Mouse (Mus musculus) 3134 (cell line): ENCODE results near the gene Gm21985.

Source experiments
- DNase-seq: peaks from one replicate; pipeline ENCODE4 v3.0.0-alpha.2; 2011; ENCODE audit warnings: low spot score; ENCODE audit not compliant: insufficient read length; ENCODE audit errors: extremely low read depth

The Gm21985 gene

DNA sequence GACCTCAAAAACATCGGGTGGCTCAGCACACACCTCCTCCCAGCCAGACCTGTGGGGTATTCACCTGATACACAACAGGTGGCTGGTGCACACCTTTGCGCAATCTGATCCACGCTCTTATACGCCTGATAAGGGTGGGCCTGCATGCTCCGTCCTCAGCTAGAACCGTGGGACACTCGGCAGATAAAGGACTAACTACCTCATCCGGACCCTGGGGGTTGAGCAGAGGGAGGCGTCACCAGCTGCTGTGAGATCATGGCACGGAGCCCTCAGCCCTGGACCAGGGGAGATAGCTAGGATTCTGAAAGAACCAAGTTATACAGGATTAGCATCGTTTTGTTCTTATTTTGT is at the start of gene Gm21985:
Gm21985 (plus strand) TSS at position 73 of the 351 bp plus-strand sequence.
- no peak for DNase-seq

GRCm38 (mm10) chr2:112217614-112218013 is 48.5 kb upstream of the Gm21985 start:
- DNase-seq: no peak

DNA sequence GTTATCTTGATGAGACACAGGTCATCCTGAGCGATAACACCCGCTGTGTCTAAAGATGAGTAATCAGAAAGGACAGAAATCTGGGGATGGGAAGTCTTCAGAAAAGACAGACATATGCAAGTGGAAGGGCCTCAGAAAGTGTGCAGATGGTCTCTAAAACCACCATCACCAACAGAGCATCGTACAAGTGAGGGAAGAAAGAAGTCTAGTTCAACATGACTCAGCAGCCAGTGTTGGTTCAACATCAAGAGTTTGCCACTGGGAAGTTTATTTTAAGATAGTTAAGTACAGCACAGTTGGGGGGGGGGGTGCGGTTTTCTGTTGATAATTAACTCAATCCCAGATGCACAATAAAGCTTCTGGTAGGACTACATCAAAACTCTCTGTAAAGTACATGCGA is 45.2 kb upstream of the Gm21985 start:
- DNase-seq: no peak

- no peak for DNase-seq
Observed at GRCm38 (mm10) chr2:112222607-112223006, 43.5 kb upstream of the Gm21985 start.

GRCm38 (mm10) chr2:112224356-112224755 is 41.8 kb upstream of the Gm21985 start:
- DNase-seq: no peak

- no peak for DNase-seq
Observed at GRCm38 (mm10) chr2:112232623-112233022, 33.5 kb upstream of the Gm21985 start.

GRCm38 (mm10) chr2:112236620-112237019 is 29.5 kb upstream of the Gm21985 start:
- DNase-seq: no peak

- no peak for DNase-seq
Observed at GRCm38 (mm10) chr2:112238006-112238405, 28.1 kb upstream of the Gm21985 start.

DNA sequence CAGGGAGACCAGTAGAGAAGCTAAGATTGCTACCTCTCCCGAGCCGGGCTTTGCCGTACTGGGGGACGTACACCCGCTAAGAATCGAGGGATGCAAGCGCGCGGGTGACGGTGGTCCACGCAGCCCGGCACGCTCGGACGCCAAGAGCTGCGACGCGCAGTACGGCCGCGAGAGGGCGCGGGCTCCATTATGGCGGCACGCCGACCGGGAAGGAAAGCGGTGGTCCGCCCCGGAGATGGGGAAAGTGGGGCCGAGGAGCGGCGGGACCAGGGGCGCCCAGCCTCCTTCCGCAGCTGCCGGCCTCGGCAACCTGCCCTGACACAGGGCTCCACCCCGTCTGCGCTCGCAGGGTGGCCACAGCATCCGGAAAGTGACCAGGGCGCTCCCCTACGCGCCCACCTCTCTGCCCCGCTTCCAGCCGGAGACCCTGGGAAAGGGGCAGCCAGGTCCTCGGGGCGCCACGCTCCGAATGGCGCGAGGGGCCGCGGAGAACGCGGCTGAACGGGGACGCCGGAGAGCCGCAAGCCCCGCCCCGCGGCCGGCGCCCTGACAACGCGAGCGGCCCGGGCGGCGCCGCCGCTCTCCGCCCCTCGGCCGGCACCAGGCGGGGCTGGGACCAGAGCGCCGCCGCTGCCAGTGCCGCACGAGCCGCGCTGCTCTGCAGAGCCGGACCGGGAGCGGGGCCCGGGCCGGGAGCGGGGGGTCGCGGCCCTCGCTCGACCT is 26.7 kb upstream of the Gm21985 start, which contains the start of gene Lpcat4:
Lpcat4 (plus strand) TSS at position 257 of the 723 bp plus-strand sequence.
- peak; percentile 90 for DNase-seq

DNA sequence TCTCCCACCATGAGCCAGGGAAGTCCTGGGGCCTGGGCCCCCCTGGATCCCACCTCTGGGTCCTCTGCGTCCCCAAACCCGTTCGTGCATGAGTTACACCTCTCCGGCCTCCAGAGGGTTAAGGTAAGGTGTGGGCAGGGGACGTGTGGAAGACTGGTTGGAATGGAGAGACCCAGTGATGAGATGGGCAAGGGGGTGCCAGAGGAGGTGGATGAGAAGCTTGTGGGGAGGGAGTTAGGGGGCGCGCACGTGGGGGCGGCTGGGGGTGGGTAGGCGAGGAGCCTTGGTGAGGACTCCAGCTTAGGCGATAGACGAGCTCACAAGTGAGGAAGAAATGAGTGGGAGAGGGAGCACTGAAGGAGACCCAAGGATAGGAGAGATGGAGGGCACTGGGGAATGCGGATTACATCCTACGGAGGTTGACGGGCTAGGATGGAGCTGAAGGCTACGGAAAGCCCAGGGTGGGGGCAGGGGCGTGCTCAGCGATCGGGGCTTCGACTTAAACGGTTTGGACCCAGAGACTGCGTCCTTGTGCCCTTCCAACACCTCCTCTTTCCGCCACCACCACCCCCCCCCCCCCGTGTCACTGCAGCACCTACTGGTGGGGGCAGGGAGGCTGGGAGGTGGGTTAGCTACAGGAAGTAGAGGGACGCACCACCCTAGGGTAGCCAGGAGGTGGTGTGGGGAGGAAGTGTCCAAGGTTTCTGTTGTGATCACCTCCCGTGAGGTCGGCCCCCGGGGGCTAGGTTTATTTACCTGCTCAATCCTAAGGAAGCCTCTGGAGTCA is 26.0 kb upstream of the Gm21985 start:
- DNase-seq: peak; percentile 67

DNA sequence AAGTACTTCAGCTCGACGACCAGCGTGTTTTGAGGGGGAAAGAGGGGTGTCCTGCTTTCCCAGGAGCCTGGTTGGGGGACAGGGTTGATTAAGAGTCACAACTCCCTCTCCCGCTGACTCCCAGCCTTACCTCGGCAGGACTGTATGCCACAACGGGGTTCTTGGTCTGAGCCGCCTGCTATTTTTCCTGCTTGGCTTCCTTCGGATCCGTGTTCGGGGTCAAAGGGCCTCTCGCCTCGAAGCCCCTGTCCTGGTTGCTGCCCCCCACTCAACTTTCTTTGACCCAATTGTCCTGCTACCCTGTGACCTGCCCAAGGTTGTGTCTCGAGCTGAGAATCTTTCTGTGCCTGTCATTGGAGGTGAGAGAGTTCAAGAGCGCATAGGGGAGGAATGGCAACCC is 24.3 kb upstream of the Gm21985 start:
- no peak for DNase-seq

DNA sequence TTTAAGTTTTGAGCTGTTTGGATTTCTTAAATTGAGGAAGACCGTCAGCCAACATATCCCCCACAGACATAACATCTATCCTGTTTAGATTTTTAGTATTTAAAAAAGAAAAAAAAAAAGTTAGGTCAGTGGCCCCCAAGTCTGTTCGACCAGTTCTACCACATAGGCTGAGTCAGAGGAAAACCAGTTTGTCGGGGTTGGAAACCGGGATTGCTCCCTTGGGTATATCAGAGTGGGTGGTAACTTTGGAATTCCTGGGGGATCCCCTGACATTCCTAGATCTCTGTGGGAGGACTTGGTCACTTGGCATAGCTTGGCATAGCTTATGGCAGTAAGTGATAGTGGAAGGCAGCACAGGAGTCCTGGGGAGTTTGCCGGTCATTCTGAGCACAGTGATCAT is 20.8 kb upstream of the Gm21985 start:
- no peak for DNase-seq

DNA sequence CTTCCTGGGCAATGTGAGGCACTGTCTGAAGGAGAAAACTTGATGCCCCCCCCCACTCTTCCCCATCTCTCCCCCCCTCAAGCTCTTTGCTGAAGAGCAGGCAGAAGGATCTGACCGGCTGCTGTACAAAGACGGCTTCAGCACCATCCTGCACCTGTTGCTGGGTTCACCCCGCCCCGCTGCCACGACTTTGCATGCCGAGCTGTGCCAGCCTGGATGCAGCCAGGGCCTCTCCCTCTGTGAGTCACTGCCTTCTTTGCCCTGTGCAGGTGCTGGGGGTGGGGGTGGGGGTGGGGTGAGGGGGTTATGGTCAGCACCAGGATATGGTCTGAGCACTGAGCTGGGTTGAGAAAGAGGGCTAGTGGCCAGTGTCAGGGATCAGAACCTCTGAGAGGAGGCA is 19.9 kb upstream of the Gm21985 start:
- no peak for DNase-seq

- no peak for DNase-seq
Observed at GRCm38 (mm10) chr2:112247323-112247722, 18.8 kb upstream of the Gm21985 start.

DNA sequence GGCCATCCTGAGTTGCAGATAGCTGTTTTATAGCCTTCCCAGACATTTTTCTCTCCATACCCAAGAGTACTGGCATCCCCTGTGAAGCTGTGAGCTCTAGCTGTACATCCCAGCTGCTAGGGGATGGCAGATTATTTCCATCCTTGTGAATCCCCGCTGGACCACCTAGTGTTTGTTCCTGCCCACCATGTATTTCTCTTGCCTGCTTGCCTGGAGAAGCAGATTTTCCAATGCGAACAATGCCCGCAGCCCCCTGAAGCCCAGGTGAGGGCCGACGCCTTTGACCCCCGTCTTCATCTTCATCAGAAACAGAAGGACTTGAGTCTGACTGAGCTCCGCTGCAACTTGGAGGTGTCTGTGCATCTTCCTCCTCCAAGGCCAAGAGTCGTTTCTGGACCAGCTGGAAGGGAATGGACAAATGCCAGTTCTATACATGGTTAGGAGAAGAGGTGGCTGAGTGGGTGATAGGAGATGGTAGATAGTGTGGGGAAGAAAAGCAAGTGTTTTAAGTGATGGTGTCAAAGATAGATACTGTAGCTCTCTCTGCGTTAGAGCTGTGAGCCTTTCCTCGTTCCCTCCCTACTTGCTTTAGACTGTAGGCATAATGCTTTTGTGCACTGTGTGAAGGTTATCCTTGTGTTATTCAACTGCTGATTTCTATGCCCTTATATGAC is 16.2 kb upstream of the Gm21985 start:
- DNase-seq: no peak

DNA sequence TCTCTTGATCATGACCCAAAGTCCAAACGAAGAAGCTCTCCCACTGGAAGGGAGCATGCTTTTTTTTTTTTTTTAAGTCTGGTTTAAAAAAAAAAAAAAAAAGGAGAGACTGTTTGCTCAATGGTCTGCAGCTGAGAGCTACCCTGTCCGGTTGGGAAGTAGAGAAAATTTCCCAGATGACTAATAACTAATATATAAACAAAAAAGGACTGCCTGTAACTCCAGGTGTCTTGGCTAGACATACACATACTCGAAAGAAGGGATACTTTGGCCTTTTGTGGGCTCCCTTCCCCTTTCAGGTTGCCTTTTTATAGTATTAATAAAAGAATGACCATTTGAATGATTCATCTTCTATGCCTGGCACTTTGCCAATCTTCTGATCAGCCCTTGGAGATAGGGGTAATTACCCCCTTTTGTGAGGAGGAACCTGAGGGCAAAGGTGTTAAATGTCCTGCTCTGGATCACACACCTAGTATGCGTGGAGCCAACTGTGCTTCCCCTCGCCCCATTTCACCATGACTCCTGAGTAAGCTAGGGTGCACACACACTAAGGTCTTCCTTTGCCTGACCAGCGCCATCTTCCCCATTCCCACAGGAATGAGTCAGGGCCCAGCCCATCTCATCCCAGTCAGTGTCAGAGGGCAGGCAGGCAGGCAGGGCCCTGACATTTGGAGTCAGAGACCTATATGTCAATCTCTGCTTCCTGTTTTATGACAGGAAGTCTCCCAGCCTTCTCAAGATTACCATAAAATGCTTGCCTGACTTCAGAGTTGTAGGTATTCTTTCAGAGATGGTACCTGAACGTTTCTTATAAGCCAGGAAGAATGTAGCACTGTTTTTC is 11.2 kb upstream of the Gm21985 start:
- peak; percentile 63 for DNase-seq

DNA sequence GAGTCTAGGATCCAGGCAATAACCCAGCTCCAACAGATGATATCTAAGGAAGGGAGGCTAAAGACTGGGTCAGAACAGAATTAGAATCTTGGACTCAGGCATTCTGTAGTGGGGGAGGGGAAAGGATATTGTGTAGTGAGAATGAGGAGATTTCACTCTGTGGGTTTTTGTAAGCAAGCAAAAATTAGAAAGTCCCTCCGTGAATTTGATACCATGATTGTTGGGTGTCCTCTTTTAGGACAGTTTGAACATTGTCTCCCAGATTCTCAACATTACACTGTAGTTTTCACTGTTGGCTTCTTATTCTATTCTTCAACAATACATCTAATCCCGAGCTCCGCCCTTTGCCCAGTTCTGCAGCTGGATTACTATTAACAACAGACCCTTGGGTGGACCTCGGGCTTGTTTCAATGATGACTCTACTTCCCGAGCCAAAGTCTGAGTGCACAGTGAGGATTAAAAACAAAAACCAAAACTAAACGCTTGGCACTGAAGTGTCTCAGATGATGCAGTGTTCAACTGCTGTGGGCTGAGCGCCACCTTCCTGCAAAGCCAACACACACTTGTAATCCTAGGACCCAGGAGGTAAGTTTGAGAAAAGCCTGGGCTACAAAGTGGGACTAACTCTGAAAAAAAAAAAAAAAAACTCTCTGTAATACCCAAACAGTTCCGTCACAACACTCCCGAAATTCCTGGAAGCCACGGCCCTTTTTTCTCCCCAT is 6.7 kb upstream of the Gm21985 start, which contains the start of gene Nutm1:
Nutm1 (minus strand) TSS at position 51 of the 722 bp plus-strand sequence.
- no peak for DNase-seq

DNA sequence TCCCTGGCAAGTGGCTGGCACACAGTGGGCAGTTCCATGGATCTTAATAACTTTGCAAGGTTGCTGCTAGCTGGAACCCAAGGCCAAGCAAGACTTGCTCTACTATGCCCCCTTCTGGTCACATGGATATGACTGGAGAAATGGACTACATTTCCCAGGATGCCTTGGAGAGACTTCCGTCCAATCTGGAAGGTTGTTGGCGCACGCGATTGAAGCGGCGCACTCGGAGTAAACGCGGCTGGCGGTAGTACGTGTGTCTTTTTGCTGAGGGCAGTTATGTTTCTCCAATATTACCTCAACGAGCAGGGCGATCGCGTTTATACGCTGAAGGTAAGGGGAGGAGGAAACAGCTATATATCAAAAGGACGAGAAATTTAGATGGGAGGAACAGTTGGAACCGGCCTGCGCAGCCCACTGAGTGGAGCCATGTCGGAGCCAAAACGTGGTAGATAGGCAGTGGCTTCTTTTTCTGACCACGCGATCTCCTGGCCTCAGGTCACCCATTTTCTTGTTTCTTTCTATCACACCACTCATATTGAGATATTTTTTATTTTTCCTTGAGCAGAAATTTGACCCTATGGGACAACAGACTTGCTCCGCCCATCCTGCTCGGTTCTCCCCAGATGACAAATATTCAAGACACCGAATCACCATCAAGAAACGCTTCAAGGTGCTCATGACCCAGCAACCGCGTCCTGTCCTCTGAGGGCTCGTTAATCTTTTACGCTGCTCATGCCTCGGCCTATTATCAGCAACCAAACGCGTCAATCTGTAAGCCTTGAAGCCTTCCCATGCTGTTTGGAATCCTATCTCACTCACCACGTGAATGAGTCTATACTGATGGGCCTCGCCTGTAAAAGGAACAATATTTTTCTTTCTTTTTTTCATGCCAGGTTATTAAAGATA is 4.1 kb upstream of the Gm21985 start, which contains the start of gene Nop10:
Nop10 (plus strand) TSS at position 179 of the 906 bp plus-strand sequence.
- peak; percentile 67 for DNase-seq
